Mouse (Mus musculus) embryonic facial prominence, embryonic 12.5 days (tissue): Measurements from ENCODE around the gene Arpp19. TPM values are rescaled to one million over a fixed set of nuclear protein-coding genes. Genes with fewer than 3 reads are reported as not detected.

Experiments used
- polyA plus RNA-seq: library from polyadenylated mRNA; unstranded; fragments of >200 nt; fragmentation: Nextera tagmentation; extraction: Ambion mirVana; gene quantifications from 2 replicates; pipeline ENCODE4 v1.2.1, GENCODE M21; 2016

Arpp19 gene
- polyA plus RNA-seq, 1 experiment from 2014 or later, result 324 TPM

Other genes with a start within 250 kb of the Arpp19 start
- gene Onecut1, start 175.7 kb upstream of the Arpp19 start, polyA plus RNA-seq, result 0.47 and 0.74 TPM in 2 replicates
- gene Fam214a, start 84.7 kb upstream of the Arpp19 start, polyA plus RNA-seq, result 13.4 and 14.0 TPM in 2 replicates
- 26.5 and 28.7 TPM in 2 replicates for gene Myo5a, start 33.4 kb downstream of the Arpp19 start, polyA plus RNA-seq
- 0.80 and 1.1 TPM in 2 replicates for gene Myo5c, start 194.4 kb downstream of the Arpp19 start, polyA plus RNA-seq